Mouse (Mus musculus) ES-E14 (cell line): ENCODE data around the gene Fgf23. TPM values are rescaled to one million over a fixed set of nuclear protein-coding genes. Genes with fewer than 3 reads are reported as not detected.

Experiments
- DNase-seq: peaks from one replicate; pipeline ENCODE4 v3.0.0-alpha.2; 2013; ENCODE audit warnings: low read depth, low spot score
- H3K27ac ChIP-seq: 2 replicates; pipeline ENCODE4 v1.5.1; 2012; ENCODE audit warnings: low read depth, mild to moderate bottlenecking, low read length, moderate library complexity, mixed read lengths; ENCODE audit not compliant: poor library complexity, insufficient read depth, severe bottlenecking
- H3K36me3 ChIP-seq: 2 replicates; pipeline ENCODE4 v1.6.1; 2012; ENCODE audit warnings: mild to moderate bottlenecking, low read length, moderate library complexity, mixed read lengths; ENCODE audit not compliant: control insufficient read depth, poor library complexity, insufficient read depth, severe bottlenecking
- H3K4me1 ChIP-seq, 2 experiments: fragments of 150-350 bp in 1 of 2; sonication (generic) in 1 of 2; 2 replicates each; pipeline ENCODE4 v1.6.1; 2012; ENCODE audit warnings: low read length in 2 of 2, mild to moderate bottlenecking in 1 of 2, mixed read lengths in 1 of 2; ENCODE audit not compliant: control insufficient read depth in 2 of 2, insufficient read depth in 2 of 2, poor library complexity in 1 of 2
- H3K4me3 ChIP-seq, 2 experiments: fragments of 150-350 bp in 1 of 2; sonication (generic) in 1 of 2; 2 replicates each; pipeline ENCODE4 v1.5.1; 2012; ENCODE audit warnings: low read length in 2 of 2, low read depth in 1 of 2, mild to moderate bottlenecking in 1 of 2, mixed read lengths in 1 of 2; ENCODE audit not compliant: insufficient read depth in 1 of 2, poor library complexity in 1 of 2, severe bottlenecking in 1 of 2
- H3K9ac ChIP-seq: 2 replicates; pipeline ENCODE4 v1.6.1; 2012; ENCODE audit warnings: low read depth, mild to moderate bottlenecking, low read length, mixed read lengths; ENCODE audit not compliant: poor library complexity, insufficient read depth, severe bottlenecking
- H3K9me3 ChIP-seq: fragments of 150-350 bp; sonication (generic); 2 replicates; pipeline ENCODE4 v1.6.1; 2012; ENCODE audit warnings: low read depth, mild to moderate bottlenecking, low read length; ENCODE audit not compliant: control insufficient read depth, insufficient read depth
- CHD2 ChIP-seq: IDR thresholded peaks from 2 replicates; pipeline ENCODE4 v1.6.1; 2014; ENCODE audit warnings: mild to moderate bottlenecking, low read depth, low read length, inconsistent platforms
- HCFC1 ChIP-seq: IDR thresholded peaks from 2 replicates; pipeline ENCODE4 v1.6.1; 2012; ENCODE audit warnings: low read length, inconsistent platforms, borderline replicate concordance; ENCODE audit not compliant: insufficient read depth
- MAFK ChIP-seq: IDR thresholded peaks from 2 replicates; pipeline ENCODE4 v1.6.1; 2014; ENCODE audit warnings: mild to moderate bottlenecking, low read depth, low read length, inconsistent platforms; ENCODE audit not compliant: insufficient read depth
- ZC3H11A ChIP-seq: IDR thresholded peaks from 2 replicates; pipeline ENCODE4 v1.6.1; 2012; ENCODE audit warnings: low read depth, mild to moderate bottlenecking, inconsistent platforms, low read length, borderline replicate concordance
- ZNF384 ChIP-seq: IDR thresholded peaks from 2 replicates; pipeline ENCODE4 v1.6.1; 2012; ENCODE audit warnings: low read depth, low read length, inconsistent platforms
- in situ Hi-C, 2 experiments: fragments of 600-800 bp; cut with MboI; formaldehyde crosslinking; loops; one replicate each; pipeline ENCODE4 v1.15.1; 2025; ENCODE audit warnings: low sequenced_read_pairs in 2 of 2, inconsistent platforms in 1 of 2; ENCODE audit not compliant: unreplicated experiment in 2 of 2
- total RNA-seq: library from RNA; depleted of rRNA; stranded (reverse); fragments of 300-350 nt; gene quantifications from 2 replicates; pipeline ENCODE4 v1.2.3, GENCODE M21; 2012

Gene Fgf23
- total RNA-seq, 1 experiment: not detected

GRCm38 (mm10) chr6:127056990-127057588, 15.6 kb upstream of the Fgf23 start:
- Histone ChIP-seq H3K9ac (no peak overlapping the region), H3K36me3 (no peaks in the 10 kb centered on the region), H3K4me3 (no peak overlapping the region), H3K4me1 (no peaks in the 10 kb centered on the region), H3K9me3 (no peaks in the 10 kb centered on the region), H3K27ac (no peak overlapping the region)
- no peak for DNase-seq
- in situ Hi-C loops: no loop called here
- no peak for TF ChIP-seq CHD2

DNA sequence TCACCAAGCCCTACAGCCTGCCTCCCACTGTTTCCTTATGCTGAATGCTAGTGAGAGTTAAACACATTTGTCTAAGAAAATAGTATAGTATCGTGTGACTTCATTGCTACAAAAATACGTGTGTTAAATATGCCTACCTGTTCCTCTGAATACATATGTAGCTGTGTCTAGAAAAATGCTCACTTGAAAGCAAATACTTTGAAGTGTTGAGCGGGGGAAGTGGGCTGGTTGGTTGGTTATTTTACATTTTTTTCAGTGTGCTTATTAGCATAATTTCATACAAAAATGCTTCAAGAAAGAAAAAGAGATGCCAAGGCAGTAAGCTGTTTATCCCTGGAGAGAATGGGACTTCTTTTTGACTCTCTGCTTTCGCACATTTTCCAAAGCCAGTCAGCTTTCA, 12.7 kb upstream of the Fgf23 start:
- no peak overlapping the region for H3K27ac ChIP-seq
- H3K4me1 ChIP-seq: no peaks in the 10 kb centered on the region
- no peaks in the 10 kb centered on the region for H3K9me3 ChIP-seq
- H3K9ac ChIP-seq: no peak overlapping the region
- in situ Hi-C loops: no loop called here
- TF ChIP-seq HCFC1 (no peak), ZNF384 (no peak), ZC3H11A (no peak), CHD2 (no peak), MAFK (no peak)
- H3K4me3 ChIP-seq: no peak overlapping the region
- no peaks in the 10 kb centered on the region for H3K36me3 ChIP-seq
- DNase-seq: no peak

DNA sequence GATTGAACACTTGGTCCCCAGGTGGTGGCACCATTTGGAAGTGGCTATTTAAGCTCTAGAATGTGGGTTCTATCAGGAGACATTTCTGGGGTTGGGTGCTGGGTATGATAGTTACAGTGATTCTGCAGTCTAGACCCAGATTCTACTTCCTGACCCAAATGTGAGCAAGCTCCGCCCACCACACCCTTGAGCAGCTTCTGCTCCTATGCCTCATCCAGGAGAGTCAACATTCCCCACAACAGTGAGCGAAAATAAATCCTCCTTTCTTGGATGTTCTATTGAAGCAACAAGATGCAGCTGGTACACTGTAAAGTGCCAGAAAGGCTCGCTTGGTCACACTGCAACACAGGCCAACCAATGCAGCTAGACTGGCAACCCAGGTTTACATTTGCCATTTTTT, 8.8 kb upstream of the Fgf23 start:
- Histone ChIP-seq H3K36me3 (no peaks in the 10 kb centered on the region), H3K4me3 (no peak overlapping the region), H3K9ac (no peak overlapping the region), H3K4me1 (no peaks in the 10 kb centered on the region), H3K9me3 (no peaks in the 10 kb centered on the region), H3K27ac (no peak overlapping the region)
- TF ChIP-seq CHD2: no peak
- no peak for TF ChIP-seq ZC3H11A
- no peak for TF ChIP-seq HCFC1
- no peak for TF ChIP-seq MAFK
- TF ChIP-seq ZNF384: no peak
- DNase-seq: no peak
- in situ Hi-C loops: no loop called here

DNA sequence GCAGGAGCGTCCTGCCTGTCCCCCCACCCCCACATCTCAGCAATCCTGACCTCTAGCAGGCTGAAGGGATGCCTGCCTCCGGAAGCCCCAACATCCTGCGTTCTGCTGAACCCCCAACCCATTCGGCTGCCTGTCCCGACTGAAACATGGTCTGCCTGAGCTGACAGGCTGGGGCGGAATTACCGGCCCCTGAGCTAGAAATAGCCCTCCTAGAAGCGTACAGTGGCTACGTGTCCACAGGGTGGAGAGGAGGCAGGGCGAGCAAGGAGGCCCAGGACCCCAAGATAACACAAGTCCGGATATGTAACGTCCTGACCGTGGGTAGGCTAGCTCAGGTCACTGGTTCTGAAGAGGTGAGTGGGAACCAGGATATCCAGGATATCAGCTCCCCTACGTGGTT, 7.9 kb upstream of the Fgf23 start:
- Histone ChIP-seq H3K9ac (no peak overlapping the region), H3K36me3 (no peaks in the 10 kb centered on the region), H3K27ac (no peak overlapping the region), H3K4me1 (no peaks in the 10 kb centered on the region), H3K4me3 (no peak overlapping the region), H3K9me3 (no peaks in the 10 kb centered on the region)
- DNase-seq: no peak
- no peak for TF ChIP-seq CHD2
- TF ChIP-seq HCFC1: no peak
- in situ Hi-C loops: no loop called here

GRCm38 (mm10) chr6:127079867-127080731, 7.4 kb downstream of the Fgf23 start:
- in situ Hi-C loops: no loop called here
- Histone ChIP-seq H3K36me3 (no peaks in the 10 kb centered on the region), H3K9me3 (no peaks in the 10 kb centered on the region), H3K4me3 (peak overlapping the region; percentile 61 to 76), H3K9ac (peak overlapping the region; percentile 72), H3K4me1 (peaks cover 6 to 8% of the 10 kb centered on the region in 2 experiments; a peak in 2 of 4 replicates), H3K27ac (no peak overlapping the region)
- peak; percentile 53 for DNase-seq
- TF ChIP-seq MAFK (no peak), CHD2 (peak; percentile 68; the same call in 1 of the 2 replicates)
